Mouse (Mus musculus) heart, adult 9 months (tissue): ENCODE data around the gene Psmb7.

Source experiments
- DNase-seq, 2 experiments: peaks; one replicate each; pipeline ENCODE4 v3.0.0; 2022; ENCODE audit warnings: low spot score in 2 of 2

Psmb7 gene

DNA sequence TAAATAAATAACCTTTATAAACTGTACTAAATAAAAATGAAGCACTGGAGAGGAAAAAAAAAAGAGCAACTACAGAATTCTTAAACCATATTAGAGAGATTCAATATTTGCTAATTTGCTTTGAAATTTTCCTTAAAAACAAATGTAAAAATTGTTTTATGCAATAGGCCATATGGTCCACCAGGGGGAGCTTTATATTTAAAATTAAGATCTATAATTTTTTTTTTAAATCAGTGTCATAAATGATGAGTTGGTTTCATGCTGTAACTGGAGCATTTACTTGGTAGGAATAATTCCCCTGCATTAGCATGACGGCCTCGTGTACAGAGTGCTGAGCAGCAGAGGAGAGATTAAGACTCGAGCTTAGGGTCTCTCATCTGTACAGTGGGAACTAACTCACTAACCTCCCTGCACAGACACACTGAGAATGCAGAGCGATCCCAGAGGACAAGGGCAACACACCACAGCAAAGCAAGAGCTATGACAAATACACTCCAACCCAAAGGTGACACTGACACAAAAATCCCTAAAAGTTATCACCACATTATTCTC, 6.1 kb downstream of the Psmb7 start:
- no peak for DNase-seq

DNA sequence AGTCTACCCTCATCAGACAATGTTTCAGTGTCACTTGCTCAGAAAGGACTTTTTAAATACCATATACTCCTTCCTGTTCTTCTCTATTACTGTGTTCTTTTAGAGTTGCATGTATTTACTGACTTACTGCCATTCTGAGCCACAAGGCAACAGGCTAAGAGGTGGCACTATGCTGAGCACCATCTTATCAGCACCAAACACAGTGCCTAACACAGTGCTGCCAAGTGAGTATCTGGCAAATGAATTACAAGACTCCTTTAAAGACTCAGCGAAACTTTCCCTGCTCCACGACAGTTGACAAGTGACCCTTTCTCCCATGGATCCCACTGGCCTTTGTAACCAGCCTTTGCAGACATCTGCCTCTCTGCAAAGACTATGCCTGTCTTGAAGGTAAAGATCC, 13.3 kb downstream of the Psmb7 start:
- no peak for DNase-seq

GRCm38 (mm10) chr2:38629451-38629850, 14.4 kb downstream of the Psmb7 start:
- DNase-seq, result no peak

DNA sequence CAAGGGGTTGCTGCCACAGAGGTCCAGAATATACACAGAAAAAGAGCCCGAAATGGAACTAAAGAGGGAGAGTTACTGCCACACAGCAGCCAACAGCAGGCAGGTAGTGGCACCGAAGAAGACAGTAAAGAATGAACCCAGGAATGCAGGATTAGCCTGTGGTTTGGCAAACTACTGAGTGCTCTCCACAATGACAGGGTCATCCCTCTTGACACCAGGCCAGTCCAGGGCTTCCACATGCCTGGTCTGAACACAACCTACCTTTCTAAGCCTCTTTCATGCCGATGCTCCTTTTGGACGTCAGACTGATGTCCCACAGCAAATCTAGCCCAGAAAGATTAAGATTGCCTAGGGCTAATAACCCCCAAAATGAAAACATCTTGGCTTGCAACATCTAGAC, 15.1 kb downstream of the Psmb7 start:
- DNase-seq, result no peak

- no peak for DNase-seq
These were observed 19.9 kb downstream of the Psmb7 start for GRCm38 (mm10) chr2:38623821-38624590.

DNA sequence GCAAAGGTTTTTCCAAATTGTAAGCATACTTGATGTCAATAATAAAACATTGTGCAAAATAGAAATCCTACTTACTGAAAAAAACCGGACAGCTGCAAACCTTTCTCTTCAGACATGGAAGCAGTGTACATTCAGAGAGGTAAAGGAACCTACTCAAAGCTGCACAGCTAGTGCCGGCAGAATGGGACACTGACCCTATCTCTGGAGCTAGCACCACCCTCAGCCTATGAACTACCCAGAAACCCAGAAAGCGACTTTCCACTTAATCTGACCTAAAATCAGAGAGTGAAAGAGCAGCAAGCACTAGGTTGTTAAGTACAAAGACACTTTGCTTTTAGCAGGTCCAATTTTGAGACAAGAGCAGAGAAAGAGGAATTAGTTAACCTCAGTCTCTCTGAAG, 20.5 kb downstream of the Psmb7 start:
- DNase-seq, result no peak

DNA sequence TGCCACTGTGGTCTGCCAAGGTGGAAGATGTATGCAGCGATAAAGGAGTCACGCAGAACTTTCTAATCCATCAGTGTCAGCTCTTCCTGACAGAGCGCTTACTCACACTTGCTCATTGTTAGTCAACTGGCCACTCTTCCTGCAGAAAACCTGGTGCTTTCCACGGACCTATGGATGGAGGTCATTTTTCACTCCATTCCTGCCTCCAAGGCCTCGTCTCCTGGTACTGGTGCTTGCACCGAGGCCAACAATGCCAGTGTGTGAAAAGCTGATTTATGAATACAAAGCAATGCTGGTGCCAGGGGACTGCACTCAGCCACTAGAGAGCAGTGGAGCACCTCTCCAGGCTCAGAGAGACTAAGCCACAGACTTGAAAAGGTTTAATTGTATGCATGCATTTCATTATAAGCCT, 22.3 kb downstream of the Psmb7 start:
- DNase-seq, result no peak

GRCm38 (mm10) chr2:38621076-38621475, 22.8 kb downstream of the Psmb7 start:
- DNase-seq, result no peak

- no peak for DNase-seq
These were observed 24.1 kb downstream of the Psmb7 start for GRCm38 (mm10) chr2:38619777-38620176.

DNA sequence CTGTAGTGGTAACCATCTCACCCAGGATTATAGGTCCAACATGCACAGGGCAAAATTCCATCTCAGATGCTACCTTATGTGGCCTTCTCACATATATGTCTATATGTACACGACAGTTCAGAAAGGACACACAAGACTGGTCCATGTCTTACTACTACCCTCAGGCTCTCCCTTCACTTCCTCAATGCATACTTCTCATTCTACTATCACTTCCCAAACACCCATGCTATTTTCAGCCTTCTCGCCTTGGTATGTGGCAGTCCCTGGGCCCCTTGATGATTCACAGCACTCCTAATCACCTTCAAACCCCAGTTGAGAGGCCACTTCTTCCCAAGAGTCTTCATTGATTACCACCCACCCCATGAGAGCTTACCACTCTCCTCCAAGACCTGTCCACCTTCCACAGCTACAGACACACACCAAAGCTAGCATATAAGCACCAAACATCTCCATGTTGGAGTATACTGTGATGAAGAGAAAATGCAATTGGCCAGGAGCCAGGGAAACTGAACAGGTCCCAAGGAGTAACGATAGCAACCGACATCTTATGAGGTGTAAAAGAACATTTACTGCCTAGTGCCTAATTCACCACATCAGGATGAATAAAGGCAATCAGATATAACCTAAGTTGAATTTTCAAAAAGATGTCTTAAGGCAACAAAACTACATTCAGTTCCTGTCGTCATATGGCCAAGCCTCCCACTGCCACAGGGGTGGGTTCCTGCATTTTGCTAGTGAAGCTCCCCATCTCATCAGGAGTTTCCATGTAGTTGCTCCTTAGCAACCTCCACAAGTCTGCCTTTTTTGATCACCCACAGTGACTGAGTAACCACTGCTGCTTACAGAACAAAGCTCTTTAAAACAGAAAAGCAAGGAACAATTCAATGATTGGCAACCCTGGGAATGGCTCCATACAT, 26.7 kb downstream of the Psmb7 start:
- DNase-seq, result no peak

GRCm38 (mm10) chr2:38616072-38616471, 27.8 kb downstream of the Psmb7 start:
- peak; percentile 29 to 32 for DNase-seq

DNA sequence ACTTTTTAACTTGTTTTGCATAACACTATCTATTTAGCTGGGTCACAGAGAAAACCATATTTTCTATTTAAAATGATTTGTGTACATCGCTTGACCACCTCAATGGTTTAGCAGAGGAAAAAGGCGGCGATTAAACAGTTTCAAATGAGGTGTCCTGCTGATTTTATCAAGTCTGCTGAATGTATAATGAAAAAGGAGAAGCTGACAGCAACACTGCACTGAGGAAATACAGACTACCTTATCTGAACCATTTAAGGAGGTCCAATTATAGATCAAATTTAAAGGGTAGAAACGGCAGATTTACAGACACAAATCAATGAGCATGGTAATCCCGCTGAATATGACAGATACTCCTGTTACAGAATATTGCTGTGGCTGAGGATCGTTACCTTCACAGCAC, 29.4 kb downstream of the Psmb7 start:
- no peak for DNase-seq

DNA sequence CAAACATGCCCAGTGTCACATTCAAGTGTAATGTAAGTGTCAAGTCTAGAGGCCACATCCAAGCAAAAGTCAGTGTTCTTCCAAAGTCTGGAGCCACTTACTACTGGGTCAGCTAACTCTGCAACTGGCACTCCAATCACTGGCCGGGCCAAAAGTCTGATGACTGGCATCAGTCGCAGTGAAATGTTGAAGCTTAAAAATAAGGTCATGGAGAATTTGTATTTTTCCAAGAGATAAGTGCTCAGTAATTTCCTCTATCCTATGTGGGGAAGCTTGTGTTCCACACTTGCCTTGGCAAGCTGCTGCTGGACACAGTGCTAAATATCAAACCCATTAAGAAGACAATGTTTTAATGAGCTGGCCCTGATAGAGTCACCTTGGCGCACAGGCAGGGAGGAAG, 30.3 kb downstream of the Psmb7 start:
- no peak for DNase-seq

DNA sequence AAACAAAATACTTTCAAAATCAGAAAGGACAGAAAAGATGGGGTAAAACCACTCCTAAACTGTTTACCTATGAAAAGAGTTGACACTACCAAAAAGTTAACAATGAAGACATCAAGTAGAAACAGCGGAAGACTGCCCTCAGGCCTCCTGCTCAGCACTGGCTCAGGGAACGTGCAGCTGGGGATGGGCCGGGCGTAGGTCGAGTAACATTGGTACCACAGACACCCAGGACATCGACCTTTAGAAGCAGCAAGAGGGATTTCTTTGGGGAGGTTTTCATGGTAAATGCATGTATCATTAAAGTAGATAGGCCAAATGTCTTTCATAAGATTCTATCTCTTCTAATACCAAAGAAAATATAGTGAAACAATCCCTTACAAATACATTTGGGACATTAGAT, 31.3 kb downstream of the Psmb7 start:
- DNase-seq, result no peak

GRCm38 (mm10) chr2:38610161-38610560, 33.7 kb downstream of the Psmb7 start:
- no peak for DNase-seq

DNA sequence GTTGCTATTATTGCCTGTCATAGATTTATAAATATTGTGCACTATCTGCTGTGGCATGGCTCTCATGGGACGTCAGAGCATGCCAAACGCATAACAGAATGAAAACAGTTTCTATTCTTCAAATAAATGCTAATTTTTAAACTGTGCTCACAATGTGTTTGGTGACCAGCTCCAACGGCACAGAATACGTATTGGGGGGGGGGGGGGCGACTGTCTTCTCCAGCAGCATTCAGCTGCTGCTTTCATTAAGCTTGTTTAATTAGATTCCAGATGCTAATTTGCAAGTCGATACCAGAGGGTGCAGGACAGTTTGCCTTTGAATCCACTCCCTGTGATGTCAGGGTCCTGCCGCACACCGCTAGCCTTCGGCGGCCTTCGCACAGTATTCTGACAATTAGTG, 34.6 kb downstream of the Psmb7 start:
- no peak for DNase-seq

- DNase-seq, result no peak
These were observed 35.0 kb downstream of the Psmb7 start for GRCm38 (mm10) chr2:38608831-38609309.

DNA sequence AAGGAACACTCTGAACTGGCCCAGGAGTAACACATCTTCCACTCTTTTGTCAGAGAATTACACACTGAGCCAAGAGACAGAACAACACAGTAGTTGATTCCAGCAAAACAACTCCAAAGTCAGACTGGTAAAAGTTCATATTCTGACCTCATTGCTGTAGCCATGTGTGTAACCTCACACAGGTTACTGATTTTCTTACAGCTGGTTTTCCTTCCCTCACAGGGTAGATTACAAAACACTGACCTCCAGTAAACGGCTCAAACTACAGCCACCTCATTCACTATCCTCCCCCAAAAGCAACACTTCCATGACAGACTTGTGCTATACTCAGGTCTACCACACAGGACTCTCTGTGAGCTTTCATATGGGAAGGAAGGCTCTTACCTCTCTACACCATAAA, 36.2 kb downstream of the Psmb7 start:
- DNase-seq, result no peak

DNA sequence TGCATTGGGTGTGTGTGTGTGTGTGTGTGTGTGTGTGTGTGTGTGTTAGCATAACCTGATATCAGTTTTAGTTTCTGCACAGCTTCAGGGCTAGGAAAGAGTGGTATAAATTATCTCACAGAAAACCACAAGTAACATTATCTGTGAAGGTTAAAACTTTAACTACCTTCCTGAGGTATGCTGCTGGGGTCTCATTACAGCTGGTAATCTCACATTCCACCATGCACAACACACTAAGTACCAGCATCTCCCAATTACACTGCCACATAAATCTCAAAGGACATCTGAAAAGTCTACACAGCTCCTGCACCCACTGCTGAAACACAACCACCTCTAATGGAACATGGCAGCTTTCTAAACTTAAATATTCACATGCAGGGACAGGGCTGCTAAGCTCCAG, 43.0 kb downstream of the Psmb7 start:
- DNase-seq, result no peak

DNA sequence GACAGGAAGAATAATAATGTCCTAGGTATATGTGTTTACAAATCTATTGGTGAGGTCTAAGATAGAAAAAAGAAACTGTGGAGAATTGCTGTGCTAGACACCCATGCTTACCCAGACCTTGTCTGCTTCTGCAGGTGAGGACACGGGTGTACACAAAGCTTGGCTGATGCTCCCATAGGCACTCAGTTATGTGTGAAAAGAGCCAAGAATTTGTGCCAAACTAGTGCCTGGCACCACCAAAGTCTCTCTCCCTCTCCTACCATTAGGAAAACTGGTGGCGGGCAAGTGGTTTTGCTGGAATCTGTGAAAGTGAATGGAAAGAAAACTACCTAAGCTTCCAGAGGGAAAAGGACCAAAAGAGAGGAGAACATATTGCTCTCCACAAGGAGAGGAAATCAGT, 45.5 kb downstream of the Psmb7 start:
- no peak for DNase-seq

DNA sequence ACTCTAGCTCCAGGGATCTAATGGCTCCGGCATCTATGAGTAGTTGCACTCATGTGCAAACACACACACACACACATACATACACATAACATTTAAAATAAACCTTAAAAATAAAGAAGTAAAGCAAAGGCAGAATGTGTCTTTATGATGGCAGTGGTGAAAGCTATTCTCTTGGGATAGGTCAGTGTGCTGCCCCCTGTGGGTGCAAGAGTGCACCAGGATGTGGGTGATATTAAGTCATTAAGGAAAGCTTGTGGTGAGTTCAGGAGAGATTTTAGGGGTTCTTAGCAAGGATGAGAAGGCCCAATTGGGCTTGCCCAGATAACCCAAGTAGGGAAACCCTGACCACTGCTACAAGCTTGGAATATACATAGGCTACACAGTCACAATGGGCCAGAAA, 46.0 kb downstream of the Psmb7 start:
- no peak for DNase-seq

DNA sequence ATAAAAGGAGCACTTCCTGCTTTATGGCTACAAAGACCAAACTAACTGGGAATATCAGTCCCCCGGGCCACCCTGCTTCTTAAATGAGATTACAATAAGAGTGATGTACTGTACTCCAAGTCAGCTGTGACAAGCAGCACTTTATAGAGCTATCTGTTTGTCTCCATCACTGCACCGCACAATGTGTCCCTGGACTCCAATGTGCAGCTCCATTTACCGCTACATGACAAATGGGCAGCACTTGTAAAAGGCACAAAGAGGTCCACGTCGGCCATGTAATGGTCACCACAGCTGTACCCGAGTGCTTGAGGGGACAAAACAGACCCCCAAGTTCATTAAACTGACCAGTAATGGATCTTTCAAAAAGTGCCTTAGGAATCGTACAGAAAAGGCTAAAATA, 49.0 kb downstream of the Psmb7 start:
- DNase-seq, result no peak
